Mouse (Mus musculus): Measurements from ENCODE around the gene Ckm. TPM values are rescaled to one million over a fixed set of nuclear protein-coding genes. Genes with fewer than 3 reads are reported as not detected.

The Ckm gene
- total and polyA plus RNA-seq, 3 experiments = not detected

- Histone ChIP-seq H3K79me2 (ENCODE audit: control insufficient read depth, insufficient read depth, low read length, poor library complexity) (no peaks in the 10 kb centered on the region; the same call in 1 of the 2 replicates), H3K9me3 (replicated peaks; ENCODE audit: insufficient read depth, low read length) (no peaks in the 10 kb centered on the region), H3K9ac (ENCODE audit: control insufficient read depth, low read depth, low read length, poor library complexity, severe bottlenecking) (no peak overlapping the region), H3K4me1 (ENCODE audit: control insufficient read depth in 1 of 2, insufficient read depth in 2 of 2, low read length in 2 of 2) (peaks cover 0 to 13% of the 10 kb centered on the region in 2 experiments; a peak in 3 of 4 replicates), H3K4me3 (ENCODE audit: control insufficient read depth in 1 of 2, insufficient read depth in 1 of 2, low read depth in 2 of 2, low read length in 2 of 2) (no peak overlapping the region), H3K36me3 (ENCODE audit: control insufficient read depth in 1 of 2, insufficient read depth in 2 of 2, low read length in 2 of 2) (no peaks in the 10 kb centered on the region; a peak in 1 of 4 replicates), H3K27me3 (ENCODE audit: control insufficient read depth in 1 of 2, insufficient read depth in 2 of 2, low read length in 2 of 2) (no peaks in the 10 kb centered on the region), H3K27ac (ENCODE audit: control insufficient read depth, low read depth, low read length) (no peak overlapping the region)
- no peak for TF ChIP-seq JUND (IDR thresholded peaks at IDR 0.05; ENCODE audit: low read depth, low read length)
- no peak for TF ChIP-seq SMC3 (IDR thresholded peaks at IDR 0.05; ENCODE audit: low read depth, low read length)
- no peak for TF ChIP-seq RAD21 (IDR thresholded peaks at IDR 0.05; ENCODE audit: low read depth, low read length)
- no peak for TF ChIP-seq TCF12 (IDR thresholded peaks at IDR 0.05; ENCODE audit: low read depth, low read length)
- TF ChIP-seq TAL1 (IDR thresholded peaks at IDR 0.05; ENCODE audit: low read length) = no peak
- TF ChIP-seq SIN3A (IDR thresholded peaks at IDR 0.05; ENCODE audit: low read length) = no peak
- TF ChIP-seq NRF1 (IDR thresholded peaks at IDR 0.05; ENCODE audit: insufficient read depth, low read depth, low read length, poor library complexity, severe bottlenecking) = no peak
- TF ChIP-seq TBP (IDR thresholded peaks at IDR 0.05; ENCODE audit: low read depth, low read length) = no peak
- TF ChIP-seq NELFE (IDR thresholded peaks at IDR 0.05; ENCODE audit: low read depth, low read length) = no peak
- TF ChIP-seq BHLHE40 (IDR thresholded peaks at IDR 0.05; ENCODE audit: borderline replicate concordance, low read depth, low read length) = no peak
- TF ChIP-seq MAX (IDR thresholded peaks at IDR 0.05; ENCODE audit: low read length) = no peak
- TF ChIP-seq ZNF384 (IDR thresholded peaks at IDR 0.05; ENCODE audit: low read depth, low read length) = no peak
- no peak for TF ChIP-seq UBTF (IDR thresholded peaks at IDR 0.05; ENCODE audit: borderline replicate concordance, insufficient read depth, low read depth, low read length)
- TF ChIP-seq ZC3H11A (IDR thresholded peaks at IDR 0.05; ENCODE audit: low read depth, low read length) = no peak
- TF ChIP-seq MYC (IDR thresholded peaks at IDR 0.05; ENCODE audit: low read depth, low read length) = no peak
- no peak for DNase-seq (ENCODE audit: low read depth, low spot score)
Observed at GRCm38 (mm10) chr7:19402535-19403112, 2.0 kb upstream of the Ckm start.

GRCm38 (mm10) chr7:19403731-19404296 is 762 bp upstream of the Ckm start, which contains the start of gene Klc3:
TSS of gene Klc3 (minus strand) at chr7:19404104.
- H3K9ac ChIP-seq (ENCODE audit: control insufficient read depth, low read depth, low read length, poor library complexity, severe bottlenecking) = peak within 1 kb of the TSS; percentile 43
- H3K4me3 ChIP-seq (ENCODE audit: control insufficient read depth in 1 of 2, insufficient read depth in 1 of 2, low read depth in 2 of 2, low read length in 2 of 2) = peak within 1 kb of the TSS; percentile 43 to 50
- no peak within 1 kb of the TSS for H3K27ac ChIP-seq (ENCODE audit: control insufficient read depth, low read depth, low read length)
- H3K4me1 ChIP-seq (ENCODE audit: control insufficient read depth in 1 of 2, insufficient read depth in 2 of 2, low read length in 2 of 2) = peaks cover 0 to 13% of the 10 kb centered on the region in 2 experiments; a peak in 3 of 4 replicates
- H3K36me3 ChIP-seq (ENCODE audit: control insufficient read depth in 1 of 2, insufficient read depth in 2 of 2, low read length in 2 of 2) = no peaks in the 10 kb centered on the region; a peak in 1 of 4 replicates
- peak; percentile 82 for DNase-seq (ENCODE audit: low read depth, low spot score)
- no peaks in the 10 kb centered on the region; the same call in 1 of the 2 replicates for H3K79me2 ChIP-seq (ENCODE audit: control insufficient read depth, insufficient read depth, low read length, poor library complexity)
- H3K9me3 ChIP-seq (replicated peaks; ENCODE audit: insufficient read depth, low read length) = no peaks in the 10 kb centered on the region
- no peaks in the 10 kb centered on the region for H3K27me3 ChIP-seq (ENCODE audit: control insufficient read depth in 1 of 2, insufficient read depth in 2 of 2, low read length in 2 of 2)
- TF ChIP-seq TBP (IDR thresholded peaks at IDR 0.05; ENCODE audit: low read depth, low read length) = no peak
- TF ChIP-seq MYB (IDR thresholded peaks at IDR 0.05; ENCODE audit: low read depth, low read length) = no peak
- TF ChIP-seq UBTF (IDR thresholded peaks at IDR 0.05; ENCODE audit: borderline replicate concordance, insufficient read depth, low read depth, low read length) = no peak
- TF ChIP-seq NRF1 (IDR thresholded peaks at IDR 0.05; ENCODE audit: insufficient read depth, low read depth, low read length, poor library complexity, severe bottlenecking) = peak; percentile 67
